Mouse (Mus musculus) olfactory bulb, adult 2 months (tissue): Measurements from ENCODE around the gene Sgms2.

Experiments used
- CTCF ChIP-seq: fragments of 200-500 bp; IDR thresholded peaks from 2 replicates; pipeline ENCODE4 v1.5.1; 2012; ENCODE audit warnings: low read depth, mild to moderate bottlenecking, low read length, moderate library complexity; ENCODE audit not compliant: insufficient read depth
- POLR2A ChIP-seq: fragments of 200-500 bp; IDR thresholded peaks from 2 replicates; pipeline ENCODE4 v1.6.1; 2012; ENCODE audit warnings: mild to moderate bottlenecking, low read depth, low read length, moderate library complexity; ENCODE audit not compliant: insufficient read depth

GRCm38 (mm10) chr3:131495076-131495475 is 3.9 kb upstream of the Sgms2 start:
- TF ChIP-seq CTCF (no peak), POLR2A (no peak)
